Mouse (Mus musculus): ENCODE measurements around the gene Slc41a2. TPM values are rescaled to one million over a fixed set of nuclear protein-coding genes. Genes with fewer than 3 reads are reported as not detected.

Slc41a2 gene
- polyA plus RNA-seq, 1 experiment: 11.7 TPM

- Histone ChIP-seq H3K27ac (ENCODE audit: insufficient read depth, low read length) (no peak overlapping the region), H3K4me3 (replicated peaks; ENCODE audit: insufficient read depth, low read depth, low read length) (no peak overlapping the region), H3K4me1 (ENCODE audit: control insufficient read depth, insufficient read depth, low read length) (no peaks in the 10 kb centered on the region), H3K27me3 (ENCODE audit: control insufficient read depth, insufficient read depth, low read length) (no peaks in the 10 kb centered on the region)
- DNase-seq: no peak
- no peak for TF ChIP-seq CTCF (IDR thresholded peaks at IDR 0.05; ENCODE audit: borderline replicate concordance, insufficient read depth, low read depth, low read length)
- no peak for TF ChIP-seq POLR2A (IDR thresholded peaks at IDR 0.05; ENCODE audit: borderline replicate concordance, insufficient read depth, low read length)
- 69% methylated on average over 4 of the region's 4 CpGs for whole genome bisulfite sequencing
Observed at GRCm38 (mm10) chr10:83297017-83297416, 40.7 kb downstream of the Slc41a2 start.

GRCm38 (mm10) chr10:83294746-83295145 is 42.9 kb downstream of the Slc41a2 start:
- DNase-seq: no peak
- WGBS: 29% methylated on average over 9 of the region's 9 CpGs

GRCm38 (mm10) chr10:83293352-83293751 is 44.3 kb downstream of the Slc41a2 start:
- H3K27me3 ChIP-seq (ENCODE audit: control insufficient read depth, insufficient read depth, low read length): no peaks in the 10 kb centered on the region
- TF ChIP-seq POLR2A (IDR thresholded peaks at IDR 0.05; ENCODE audit: borderline replicate concordance, insufficient read depth, low read length): no peak
- TF ChIP-seq CTCF (IDR thresholded peaks at IDR 0.05; ENCODE audit: borderline replicate concordance, insufficient read depth, low read depth, low read length): no peak
- no peaks in the 10 kb centered on the region for H3K4me1 ChIP-seq (ENCODE audit: control insufficient read depth, insufficient read depth, low read length)
- 87% methylated on average over 9 of the region's 9 CpGs for WGBS
- H3K4me3 ChIP-seq (replicated peaks; ENCODE audit: insufficient read depth, low read depth, low read length): no peak overlapping the region
- no peak overlapping the region for H3K27ac ChIP-seq (ENCODE audit: insufficient read depth, low read length)
- no peak for DNase-seq

More at GRCm38 (mm10) chr10:83294746-83295145, 42.9 kb downstream of the Slc41a2 start:
- Histone ChIP-seq H3K4me3 (replicated peaks; ENCODE audit: insufficient read depth, low read depth, low read length) (no peak overlapping the region), H3K27me3 (ENCODE audit: control insufficient read depth, insufficient read depth, low read length) (no peaks in the 10 kb centered on the region), H3K27ac (ENCODE audit: insufficient read depth, low read length) (no peak overlapping the region), H3K4me1 (ENCODE audit: control insufficient read depth, insufficient read depth, low read length) (no peaks in the 10 kb centered on the region)
- TF ChIP-seq POLR2A (IDR thresholded peaks at IDR 0.05; ENCODE audit: borderline replicate concordance, insufficient read depth, low read length) (no peak), CTCF (IDR thresholded peaks at IDR 0.05; ENCODE audit: borderline replicate concordance, insufficient read depth, low read depth, low read length) (peak; percentile 32; the same call in 1 of the 2 replicates)

GRCm38 (mm10) chr10:83291731-83292130 is 46.0 kb downstream of the Slc41a2 start:
- no peak for DNase-seq
- TF ChIP-seq POLR2A (IDR thresholded peaks at IDR 0.05; ENCODE audit: borderline replicate concordance, insufficient read depth, low read length) (no peak), CTCF (IDR thresholded peaks at IDR 0.05; ENCODE audit: borderline replicate concordance, insufficient read depth, low read depth, low read length) (no peak)
- H3K27ac ChIP-seq (ENCODE audit: insufficient read depth, low read length): no peak overlapping the region
- no peaks in the 10 kb centered on the region for H3K27me3 ChIP-seq (ENCODE audit: control insufficient read depth, insufficient read depth, low read length)
- 92% methylated on average over 11 of the region's 11 CpGs for WGBS
- no peak overlapping the region for H3K4me3 ChIP-seq (replicated peaks; ENCODE audit: insufficient read depth, low read depth, low read length)
- no peaks in the 10 kb centered on the region for H3K4me1 ChIP-seq (ENCODE audit: control insufficient read depth, insufficient read depth, low read length)

GRCm38 (mm10) chr10:83287828-83288227 is 49.9 kb downstream of the Slc41a2 start:
- WGBS: 75% methylated on average over 6 of the region's 6 CpGs
- Histone ChIP-seq H3K4me1 (ENCODE audit: control insufficient read depth, insufficient read depth, low read length) (no peaks in the 10 kb centered on the region), H3K27me3 (ENCODE audit: control insufficient read depth, insufficient read depth, low read length) (no peaks in the 10 kb centered on the region), H3K4me3 (replicated peaks; ENCODE audit: insufficient read depth, low read depth, low read length) (no peak overlapping the region), H3K27ac (ENCODE audit: insufficient read depth, low read length) (no peak overlapping the region)
- TF ChIP-seq POLR2A (IDR thresholded peaks at IDR 0.05; ENCODE audit: borderline replicate concordance, insufficient read depth, low read length): no peak
- no peak for TF ChIP-seq CTCF (IDR thresholded peaks at IDR 0.05; ENCODE audit: borderline replicate concordance, insufficient read depth, low read depth, low read length)
- no peak for DNase-seq

- DNase-seq: no peak
- no peaks in the 10 kb centered on the region for H3K4me1 ChIP-seq (ENCODE audit: control insufficient read depth, insufficient read depth, low read length)
- no peak overlapping the region for H3K4me3 ChIP-seq (replicated peaks; ENCODE audit: insufficient read depth, low read depth, low read length)
- H3K27ac ChIP-seq (ENCODE audit: insufficient read depth, low read length): no peak overlapping the region
- TF ChIP-seq POLR2A (IDR thresholded peaks at IDR 0.05; ENCODE audit: borderline replicate concordance, insufficient read depth, low read length) (no peak), CTCF (IDR thresholded peaks at IDR 0.05; ENCODE audit: borderline replicate concordance, insufficient read depth, low read depth, low read length) (no peak)
- no peaks in the 10 kb centered on the region for H3K27me3 ChIP-seq (ENCODE audit: control insufficient read depth, insufficient read depth, low read length)
- 55% methylated on average over 7 of the region's 7 CpGs for WGBS
Observed at GRCm38 (mm10) chr10:83286399-83286798, 51.3 kb downstream of the Slc41a2 start.

GRCm38 (mm10) chr10:83285724-83286256 is 51.9 kb downstream of the Slc41a2 start:
- TF ChIP-seq CTCF (IDR thresholded peaks at IDR 0.05; ENCODE audit: borderline replicate concordance, insufficient read depth, low read depth, low read length) (no peak), POLR2A (IDR thresholded peaks at IDR 0.05; ENCODE audit: borderline replicate concordance, insufficient read depth, low read length) (no peak)
- Histone ChIP-seq H3K27me3 (ENCODE audit: control insufficient read depth, insufficient read depth, low read length) (no peaks in the 10 kb centered on the region), H3K27ac (ENCODE audit: insufficient read depth, low read length) (no peak overlapping the region), H3K4me3 (replicated peaks; ENCODE audit: insufficient read depth, low read depth, low read length) (no peak overlapping the region), H3K4me1 (ENCODE audit: control insufficient read depth, insufficient read depth, low read length) (no peaks in the 10 kb centered on the region)
- DNase-seq: no peak
- 65% methylated on average over 7 of the region's 7 CpGs for WGBS

GRCm38 (mm10) chr10:83284916-83285315 is 52.8 kb downstream of the Slc41a2 start:
- no peaks in the 10 kb centered on the region for H3K4me1 ChIP-seq (ENCODE audit: control insufficient read depth, insufficient read depth, low read length)
- 78% methylated on average over 4 of the region's 4 CpGs for WGBS

More at GRCm38 (mm10) chr10:83284916-83285315, 52.8 kb downstream of the Slc41a2 start:
- H3K27me3 ChIP-seq (ENCODE audit: control insufficient read depth, insufficient read depth, low read length): no peaks in the 10 kb centered on the region
- no peak overlapping the region for H3K4me3 ChIP-seq (replicated peaks; ENCODE audit: insufficient read depth, low read depth, low read length)
- peak in 1 of 2 experiments; percentile 45 for DNase-seq
- H3K27ac ChIP-seq (ENCODE audit: insufficient read depth, low read length): no peak overlapping the region
- TF ChIP-seq CTCF (IDR thresholded peaks at IDR 0.05; ENCODE audit: borderline replicate concordance, insufficient read depth, low read depth, low read length) (no peak), POLR2A (IDR thresholded peaks at IDR 0.05; ENCODE audit: borderline replicate concordance, insufficient read depth, low read length) (no peak)

Data from cerebellum, adult 2 months (tissue).